Mouse (Mus musculus) neural tube, embryonic 15.5 days (tissue): ENCODE measurements around the gene H2-DMa. TPM values are rescaled to one million over a fixed set of nuclear protein-coding genes. Genes with fewer than 3 reads are reported as not detected.
A peak's percentile ranks its signal among the peaks of the same experiment; 100 is the strongest.

Experiments
- ATAC-seq: fragments of 200-750 bp; cut with Nextera tagmentation; 2 replicates; pipeline ENCODE4 v1.8.0; 2017; ENCODE audit warnings: mild to moderate bottlenecking, moderate TSS enrichment, moderate library complexity; ENCODE audit not compliant: low FRiP score
- H3K27ac ChIP-seq: fragments of 300-500 bp; sonication (generic); replicated peaks from 2 replicates; pipeline ENCODE4 v1.5.1; 2015; ENCODE audit warnings: mild to moderate bottlenecking, inconsistent platforms
- H3K27me3 ChIP-seq: fragments of 300-500 bp; sonication (generic); replicated peaks from 2 replicates; pipeline ENCODE4 v1.6.1; 2015; ENCODE audit warnings: inconsistent platforms
- H3K36me3 ChIP-seq: fragments of 300-500 bp; sonication (generic); 2 replicates; pipeline ENCODE4 v1.6.1; 2015; ENCODE audit warnings: inconsistent platforms
- H3K4me1 ChIP-seq: fragments of 300-500 bp; sonication (generic); 2 replicates; pipeline ENCODE4 v1.6.1; 2015; ENCODE audit warnings: inconsistent platforms
- H3K4me2 ChIP-seq: fragments of 300-500 bp; sonication (generic); 2 replicates; pipeline ENCODE4 v1.6.1; 2015; ENCODE audit warnings: inconsistent platforms, mild to moderate bottlenecking, moderate library complexity
- H3K4me3 ChIP-seq: fragments of 300-500 bp; sonication (generic); replicated peaks from 2 replicates; pipeline ENCODE4 v1.5.1; 2015; ENCODE audit warnings: mild to moderate bottlenecking, inconsistent platforms
- H3K9ac ChIP-seq: fragments of 300-500 bp; sonication (generic); replicated peaks from 2 replicates; pipeline ENCODE4 v1.6.1; 2015; ENCODE audit warnings: mild to moderate bottlenecking, inconsistent platforms
- H3K9me3 ChIP-seq: fragments of 300-500 bp; sonication (generic); replicated peaks from 2 replicates; pipeline ENCODE4 v1.6.1; 2016; ENCODE audit warnings: inconsistent platforms
- WGBS: fragments of 180-500 bp; shearing (Covaris S2); methylation state at CpG from one replicate; pipeline ENCODE4 v1.1.7; 2015; ENCODE audit warnings: mixed read lengths; 5-methylcytosine and 5-hydroxymethylcytosine counted together
- polyA plus RNA-seq: library from polyadenylated mRNA; unstranded; fragments of >200 nt; fragmentation: Nextera tagmentation; extraction: Ambion mirVana; gene quantifications from 2 replicates; pipeline ENCODE4 v1.2.1, GENCODE M21; 2015

H2-DMa gene
- polyA plus RNA-seq, 1 experiment from 2014 or later = 19.8 TPM

- no peak for ATAC-seq
- H3K9ac ChIP-seq = no peak overlapping the region
- no peak overlapping the region for H3K27ac ChIP-seq
- 44% methylated on average over 13 of the region's 13 CpGs for WGBS
- H3K4me3 ChIP-seq = no peak overlapping the region
- peaks cover 4% of the 10 kb centered on the region; the same call in 1 of the 2 replicates for H3K27me3 ChIP-seq
- no peaks in the 10 kb centered on the region for H3K36me3 ChIP-seq
- H3K9me3 ChIP-seq = no peaks in the 10 kb centered on the region
- no peak overlapping the region for H3K4me2 ChIP-seq
- H3K4me1 ChIP-seq = no peaks in the 10 kb centered on the region
Observed at GRCm38 (mm10) chr17:34170877-34171498, 51.6 kb downstream of the H2-DMa start.

GRCm38 (mm10) chr17:34172528-34172927 is 53.2 kb downstream of the H2-DMa start:
- H3K4me3 ChIP-seq = no peak overlapping the region
- no peak overlapping the region for H3K9ac ChIP-seq
- ATAC-seq = no peak
- WGBS = 94% methylated on average over 5 of the region's 5 CpGs
- H3K4me1 ChIP-seq = no peaks in the 10 kb centered on the region
- H3K27me3 ChIP-seq = peaks cover 4% of the 10 kb centered on the region; the same call in 1 of the 2 replicates
- no peaks in the 10 kb centered on the region for H3K36me3 ChIP-seq
- H3K27ac ChIP-seq = no peak overlapping the region
- no peak overlapping the region for H3K4me2 ChIP-seq
- no peaks in the 10 kb centered on the region for H3K9me3 ChIP-seq

- WGBS = 72% methylated on average over 1 of the region's 1 CpGs
Observed at GRCm38 (mm10) chr17:34174075-34174474, 54.7 kb downstream of the H2-DMa start.

GRCm38 (mm10) chr17:34177179-34177578 is 57.8 kb downstream of the H2-DMa start:
- no peak overlapping the region for H3K4me3 ChIP-seq
- H3K4me1 ChIP-seq = no peaks in the 10 kb centered on the region
- H3K27me3 ChIP-seq = peaks cover 4% of the 10 kb centered on the region; the same call in 1 of the 2 replicates
- no peak overlapping the region for H3K9ac ChIP-seq
- no peaks in the 10 kb centered on the region for H3K9me3 ChIP-seq
- no peaks in the 10 kb centered on the region for H3K36me3 ChIP-seq
- H3K4me2 ChIP-seq = no peak overlapping the region
- no peak overlapping the region for H3K27ac ChIP-seq
- no peak for ATAC-seq
- 76% methylated on average over 4 of the region's 4 CpGs for WGBS

More at GRCm38 (mm10) chr17:34174075-34174474, 54.7 kb downstream of the H2-DMa start:
- Histone ChIP-seq H3K4me1 (no peaks in the 10 kb centered on the region), H3K4me2 (no peak overlapping the region), H3K27ac (no peak overlapping the region), H3K27me3 (peaks cover 4% of the 10 kb centered on the region; the same call in 1 of the 2 replicates), H3K4me3 (no peak overlapping the region), H3K9ac (no peak overlapping the region), H3K9me3 (no peaks in the 10 kb centered on the region), H3K36me3 (no peaks in the 10 kb centered on the region)
- ATAC-seq = no peak

GRCm38 (mm10) chr17:34179019-34179418 is 59.7 kb downstream of the H2-DMa start:
- no peak for ATAC-seq

GRCm38 (mm10) chr17:34179913-34180859 is 60.8 kb downstream of the H2-DMa start:
- Histone ChIP-seq H3K4me1 (no peaks in the 10 kb centered on the region), H3K4me3 (no peak overlapping the region), H3K4me2 (no peak overlapping the region), H3K9me3 (no peaks in the 10 kb centered on the region), H3K27me3 (peaks cover 19% of the 10 kb centered on the region), H3K36me3 (no peaks in the 10 kb centered on the region), H3K9ac (no peak overlapping the region), H3K27ac (no peak overlapping the region)
- 73% methylated on average over 13 of the region's 13 CpGs for WGBS
- ATAC-seq = no peak

More at GRCm38 (mm10) chr17:34179019-34179418, 59.7 kb downstream of the H2-DMa start:
- Histone ChIP-seq H3K27ac (no peak overlapping the region), H3K4me3 (no peak overlapping the region), H3K9me3 (no peaks in the 10 kb centered on the region), H3K36me3 (no peaks in the 10 kb centered on the region), H3K4me1 (no peaks in the 10 kb centered on the region), H3K9ac (no peak overlapping the region), H3K4me2 (no peak overlapping the region), H3K27me3 (peaks cover 11% of the 10 kb centered on the region)
- 71% methylated on average over 6 of the region's 6 CpGs for WGBS

GRCm38 (mm10) chr17:34183564-34184219 is 64.4 kb downstream of the H2-DMa start:
- Histone ChIP-seq H3K9me3 (no peaks in the 10 kb centered on the region), H3K27ac (no peak overlapping the region), H3K36me3 (no peaks in the 10 kb centered on the region), H3K4me2 (no peak overlapping the region), H3K4me1 (peaks cover 18% of the 10 kb centered on the region), H3K9ac (no peak overlapping the region), H3K27me3 (peaks cover 45% of the 10 kb centered on the region), H3K4me3 (no peak overlapping the region)
- WGBS = 79% methylated on average over 15 of the region's 15 CpGs
- no peak for ATAC-seq

GRCm38 (mm10) chr17:34185526-34185925 is 66.2 kb downstream of the H2-DMa start:
- Histone ChIP-seq H3K27ac (no peak overlapping the region), H3K9me3 (no peaks in the 10 kb centered on the region), H3K4me1 (peaks cover 18% of the 10 kb centered on the region), H3K4me3 (no peak overlapping the region), H3K36me3 (no peaks in the 10 kb centered on the region), H3K4me2 (no peak overlapping the region), H3K27me3 (peaks cover 64% of the 10 kb centered on the region), H3K9ac (no peak overlapping the region)
- no peak for ATAC-seq
- 90% methylated on average over 9 of the region's 9 CpGs for WGBS

GRCm38 (mm10) chr17:34186885-34187260 is 67.5 kb downstream of the H2-DMa start:
- peak overlapping the region; percentile 52 for H3K4me3 ChIP-seq
- H3K9me3 ChIP-seq = no peaks in the 10 kb centered on the region
- H3K4me2 ChIP-seq = peak overlapping the region; percentile 93
- H3K4me1 ChIP-seq = peaks cover 18% of the 10 kb centered on the region
- ATAC-seq = peak; percentile 57; the same call in 1 of the 2 replicates
- peak overlapping the region; percentile 47 for H3K9ac ChIP-seq
- WGBS = 3% methylated on average over 14 of the region's 14 CpGs
- peaks cover 76% of the 10 kb centered on the region for H3K27me3 ChIP-seq
- no peaks in the 10 kb centered on the region for H3K36me3 ChIP-seq
- H3K27ac ChIP-seq = 0 out of 2 replicates have a peak overlapping the region, but pooled peaks have one; percentile 23

- peaks cover 18% of the 10 kb centered on the region for H3K4me1 ChIP-seq
- peak within 1 kb of the TSS; percentile 52 for H3K4me3 ChIP-seq
- ATAC-seq = peak; percentile 98
- no peaks in the 10 kb centered on the region for H3K36me3 ChIP-seq
- H3K4me2 ChIP-seq = peak within 1 kb of the TSS; percentile 93
- H3K9ac ChIP-seq = peak within 1 kb of the TSS; percentile 47
- under 1% methylated on average over 46 of the region's 46 CpGs for WGBS
- H3K9me3 ChIP-seq = no peaks in the 10 kb centered on the region
- peaks cover 82% of the 10 kb centered on the region for H3K27me3 ChIP-seq
- peak within 1 kb of the TSS; percentile 23; the same call in 1 of the 2 replicates for H3K27ac ChIP-seq
Observed at GRCm38 (mm10) chr17:34187261-34187916, 68.0 kb downstream of the H2-DMa start, which contains the start of the genes Tap1 and Psmb9. TSS of gene Tap1 (plus strand) at chr17:34187553. TSS of gene Psmb9 (minus strand) at chr17:34187764.

GRCm38 (mm10) chr17:34188010-34188409 is 68.7 kb downstream of the H2-DMa start:
- peaks cover 88% of the 10 kb centered on the region for H3K27me3 ChIP-seq
- H3K4me3 ChIP-seq = peak overlapping the region; percentile 52
- no peaks in the 10 kb centered on the region for H3K36me3 ChIP-seq
- peak overlapping the region; percentile 93 for H3K4me2 ChIP-seq
- H3K27ac ChIP-seq = peak overlapping the region; percentile 23; the same call in 1 of the 2 replicates
- WGBS = 3% methylated on average over 16 of the region's 20 CpGs
- ATAC-seq = no peak
- no peaks in the 10 kb centered on the region for H3K9me3 ChIP-seq
- peaks cover 18% of the 10 kb centered on the region for H3K4me1 ChIP-seq
- peak overlapping the region; percentile 47 for H3K9ac ChIP-seq
